Mouse (Mus musculus): ENCODE results near the gene Snx33. TPM values are rescaled to one million over a fixed set of nuclear protein-coding genes. Genes with fewer than 3 reads are reported as not detected.

The Snx33 gene
- total and polyA plus RNA-seq, 2 experiments from 2014 or later: 1.3 to 5.8 TPM

DNA sequence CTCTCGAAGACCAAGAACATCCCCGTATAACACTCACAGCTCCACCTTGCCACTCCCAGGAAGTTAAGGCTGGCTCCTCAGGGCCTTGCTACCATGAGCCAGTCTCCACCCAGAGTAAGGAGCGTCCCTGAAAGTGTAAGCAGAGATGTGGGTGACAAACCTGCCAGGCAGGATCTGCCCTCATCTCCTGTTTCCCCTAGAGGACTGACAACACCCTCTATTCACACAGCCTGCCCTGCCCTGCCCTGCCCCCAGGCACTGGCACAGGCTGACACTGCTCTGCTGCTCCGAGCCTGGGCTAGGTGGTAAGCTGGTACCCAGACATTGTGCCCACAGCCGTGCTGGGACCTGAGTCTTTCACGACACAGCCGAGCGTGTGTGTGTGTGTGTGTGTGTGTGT is 27.0 kb downstream of the Snx33 start:
- no peak for DNase-seq
- no peak overlapping the region for H3K27ac ChIP-seq (ENCODE audit: low read depth, low read length)
- WGBS: 73% methylated on average over 8 of the region's 8 CpGs

DNA sequence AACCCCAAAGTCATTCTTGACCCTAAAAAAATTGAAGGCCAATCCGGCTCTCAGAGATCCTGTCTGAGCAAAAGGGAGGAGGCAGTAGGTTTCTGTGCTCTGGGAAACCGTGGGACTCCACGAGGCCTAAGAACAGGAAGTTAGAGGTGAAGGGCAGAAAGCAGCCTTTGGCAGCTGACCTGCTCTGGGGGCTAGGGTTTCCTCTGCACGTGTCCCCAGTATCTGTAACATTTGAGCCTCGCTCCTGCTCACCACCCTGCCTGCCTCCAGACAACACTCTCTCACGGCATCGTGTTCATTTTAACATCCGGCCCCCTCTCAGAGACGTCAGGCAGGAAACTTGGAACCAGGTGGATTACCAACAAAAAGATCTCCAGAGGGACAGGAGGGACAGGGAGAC is 27.6 kb downstream of the Snx33 start:
- TF ChIP-seq CTCF (IDR thresholded peaks at IDR 0.05; ENCODE audit: low read depth): no peak
- no peak overlapping the region for H3K4me3 ChIP-seq (ENCODE audit: low read depth, low read length)
- H3K4me1 ChIP-seq (ENCODE audit: insufficient read depth): no peaks in the 10 kb centered on the region
- 62% methylated on average over 9 of the region's 9 CpGs for WGBS
- no peaks in the 10 kb centered on the region for H3K27me3 ChIP-seq (ENCODE audit: insufficient read depth, low read length)
- H3K9ac ChIP-seq: no peak overlapping the region
- no peaks in the 10 kb centered on the region for H3K9me3 ChIP-seq (ENCODE audit: low read length)
- H3K36me3 ChIP-seq (ENCODE audit: insufficient read depth): no peaks in the 10 kb centered on the region
- no peak overlapping the region for H3K27ac ChIP-seq (ENCODE audit: low read depth, low read length)
- no peak for DNase-seq
- no peak for ATAC-seq
- H3K4me2 ChIP-seq (ENCODE audit: low read depth): no peak overlapping the region

More for the DNA sequence above, 27.0 kb downstream of the Snx33 start:
- no peak for ATAC-seq
- H3K9me3 ChIP-seq (ENCODE audit: low read length): no peaks in the 10 kb centered on the region
- no peak for TF ChIP-seq CTCF (IDR thresholded peaks at IDR 0.05; ENCODE audit: low read depth)
- no peak overlapping the region for H3K9ac ChIP-seq
- H3K27me3 ChIP-seq (ENCODE audit: insufficient read depth, low read length): no peaks in the 10 kb centered on the region
- no peak overlapping the region for H3K4me2 ChIP-seq (ENCODE audit: low read depth)
- H3K4me3 ChIP-seq (ENCODE audit: low read depth, low read length): no peak overlapping the region
- H3K36me3 ChIP-seq (ENCODE audit: insufficient read depth): no peaks in the 10 kb centered on the region
- H3K4me1 ChIP-seq (ENCODE audit: insufficient read depth): no peaks in the 10 kb centered on the region

DNA sequence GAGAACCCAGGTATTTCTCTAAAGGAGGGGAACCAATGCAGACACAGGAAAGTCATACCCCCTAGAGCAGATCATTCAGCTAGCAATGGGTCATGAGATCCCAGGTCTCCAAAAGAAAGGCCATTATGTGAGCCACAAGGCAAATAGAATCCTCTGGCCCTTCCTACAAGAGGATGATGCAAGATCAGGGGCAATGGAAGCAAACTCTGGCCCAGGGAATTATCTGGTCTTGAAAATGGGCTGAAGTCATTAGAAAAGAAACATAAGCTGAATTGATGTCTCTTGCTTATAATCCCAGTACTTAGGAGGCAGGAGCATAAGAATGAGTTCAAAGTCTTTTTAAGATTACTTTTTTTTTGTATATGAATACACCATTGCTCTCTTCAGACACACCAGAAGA is 28.1 kb downstream of the Snx33 start:
- H3K4me3 ChIP-seq (ENCODE audit: low read depth, low read length): no peak overlapping the region

DNA sequence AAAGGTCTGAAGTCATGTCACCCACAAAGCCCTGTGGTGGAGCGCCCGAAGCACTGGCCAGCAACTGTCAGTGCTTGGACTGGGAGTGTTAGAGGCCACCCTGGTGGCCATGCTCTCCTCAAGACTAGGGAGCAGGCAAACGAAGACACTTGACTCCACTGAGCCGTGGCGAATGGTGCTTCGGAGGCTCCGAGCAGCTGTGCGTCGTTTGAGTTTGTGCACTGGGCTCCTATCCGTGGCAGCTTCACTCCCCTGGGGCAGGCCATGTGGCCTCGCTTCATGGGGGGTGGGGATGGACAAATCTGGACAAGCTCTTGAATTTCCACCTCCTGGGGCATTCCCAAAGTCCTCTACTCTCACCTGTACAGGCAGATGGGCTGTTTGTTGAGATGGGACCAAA is 28.8 kb downstream of the Snx33 start:
- no peaks in the 10 kb centered on the region for H3K9me3 ChIP-seq (ENCODE audit: low read length)
- H3K4me1 ChIP-seq (ENCODE audit: insufficient read depth): no peaks in the 10 kb centered on the region
- 83% methylated on average over 11 of the region's 11 CpGs for WGBS
- no peak for TF ChIP-seq CTCF (IDR thresholded peaks at IDR 0.05; ENCODE audit: low read depth)
- no peak for DNase-seq
- H3K4me3 ChIP-seq (ENCODE audit: low read depth, low read length): no peak overlapping the region
- H3K27me3 ChIP-seq (ENCODE audit: insufficient read depth, low read length): no peaks in the 10 kb centered on the region
- H3K9ac ChIP-seq: no peak overlapping the region
- H3K27ac ChIP-seq (ENCODE audit: low read depth, low read length): no peak overlapping the region
- H3K4me2 ChIP-seq (ENCODE audit: low read depth): no peak overlapping the region
- no peak for ATAC-seq
- no peaks in the 10 kb centered on the region for H3K36me3 ChIP-seq (ENCODE audit: insufficient read depth)

More for the DNA sequence above, 28.1 kb downstream of the Snx33 start:
- DNase-seq: no peak
- Histone ChIP-seq H3K27ac (ENCODE audit: low read depth, low read length) (no peak overlapping the region), H3K9ac (no peak overlapping the region), H3K9me3 (ENCODE audit: low read length) (no peaks in the 10 kb centered on the region), H3K4me2 (ENCODE audit: low read depth) (no peak overlapping the region), H3K4me1 (ENCODE audit: insufficient read depth) (no peaks in the 10 kb centered on the region), H3K36me3 (ENCODE audit: insufficient read depth) (no peaks in the 10 kb centered on the region), H3K27me3 (ENCODE audit: insufficient read depth, low read length) (no peaks in the 10 kb centered on the region)
- TF ChIP-seq CTCF (IDR thresholded peaks at IDR 0.05; ENCODE audit: low read depth): no peak
- no peak for ATAC-seq

DNA sequence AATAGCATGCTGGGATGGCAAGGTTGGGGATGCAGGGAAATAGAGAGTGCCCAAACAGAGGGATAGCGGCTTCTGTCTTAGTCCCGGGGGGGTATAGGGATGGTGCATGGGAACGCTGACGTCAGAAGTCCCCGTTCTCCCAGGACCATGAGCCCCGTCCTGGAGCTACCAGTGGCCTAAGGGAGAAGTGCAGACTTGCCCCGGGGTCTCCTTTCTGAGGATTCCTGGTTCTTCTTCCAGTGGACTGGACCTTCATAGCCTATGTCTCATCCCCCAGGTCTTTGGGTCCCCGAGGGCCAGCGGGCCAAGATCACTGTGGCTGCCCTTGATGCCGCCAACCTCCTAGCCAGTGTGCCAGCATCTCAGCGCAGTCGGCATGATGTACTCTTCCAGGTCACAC is 31.4 kb downstream of the Snx33 start:
- WGBS: 92% methylated on average over 12 of the region's 12 CpGs
- Histone ChIP-seq H3K4me1 (ENCODE audit: insufficient read depth) (no peaks in the 10 kb centered on the region), H3K36me3 (ENCODE audit: insufficient read depth) (no peaks in the 10 kb centered on the region), H3K9me3 (ENCODE audit: low read length) (no peaks in the 10 kb centered on the region), H3K4me2 (ENCODE audit: low read depth) (no peak overlapping the region), H3K9ac (no peak overlapping the region), H3K27ac (ENCODE audit: low read depth, low read length) (no peak overlapping the region), H3K27me3 (ENCODE audit: insufficient read depth, low read length) (no peaks in the 10 kb centered on the region), H3K4me3 (ENCODE audit: low read depth, low read length) (no peak overlapping the region)
- no peak for ATAC-seq
- no peak for TF ChIP-seq CTCF (IDR thresholded peaks at IDR 0.05; ENCODE audit: low read depth)
- DNase-seq: no peak

DNA sequence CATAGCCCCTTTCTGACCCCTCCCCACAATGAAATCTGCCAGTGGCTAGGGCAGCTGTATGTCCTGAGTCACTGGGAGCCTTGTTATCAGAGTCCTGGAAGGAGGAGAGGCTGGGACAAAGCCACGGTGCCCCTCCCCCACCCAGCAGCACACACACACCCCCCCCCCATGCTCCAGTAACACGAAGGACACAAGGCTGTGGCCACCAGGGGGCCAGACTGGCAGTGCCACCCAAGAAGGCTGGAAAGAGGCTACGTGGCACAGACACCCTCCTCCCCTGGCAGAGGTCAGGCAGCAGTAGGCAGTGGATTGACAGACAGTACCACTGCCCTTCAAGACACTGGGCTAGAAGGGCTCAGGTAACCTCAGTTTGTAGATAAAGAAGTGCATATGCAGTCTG is 34.2 kb downstream of the Snx33 start:
- no peak overlapping the region for H3K4me2 ChIP-seq (ENCODE audit: low read depth)
- 5% methylated on average over 3 of the region's 3 CpGs for WGBS

DNA sequence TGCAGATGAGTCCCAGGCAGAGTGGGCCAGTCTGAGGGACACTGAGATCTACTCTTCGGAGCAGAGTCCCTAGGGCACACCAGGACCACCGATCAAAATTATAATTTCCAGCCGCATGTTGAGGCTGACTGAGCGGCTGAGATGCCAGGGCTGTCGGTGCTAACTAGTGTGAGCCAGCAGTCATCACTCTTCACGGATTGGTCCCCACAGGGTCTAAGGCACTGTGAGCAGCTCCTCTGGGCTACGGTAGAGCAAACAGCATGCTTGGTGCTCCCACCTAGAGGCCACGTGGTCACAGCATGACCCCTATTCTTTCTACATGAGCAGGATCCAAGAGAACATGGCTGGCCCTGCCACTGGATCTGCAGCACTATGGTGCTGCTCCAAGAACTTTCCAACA is 34.9 kb downstream of the Snx33 start:
- ATAC-seq (no peak), DNase-seq (no peak)
- Histone ChIP-seq H3K4me1 (ENCODE audit: insufficient read depth) (no peaks in the 10 kb centered on the region), H3K4me2 (ENCODE audit: low read depth) (no peak overlapping the region), H3K27me3 (ENCODE audit: insufficient read depth, low read length) (no peaks in the 10 kb centered on the region), H3K4me3 (ENCODE audit: low read depth, low read length) (no peak overlapping the region), H3K9ac (no peak overlapping the region), H3K9me3 (ENCODE audit: low read length) (no peaks in the 10 kb centered on the region), H3K27ac (ENCODE audit: low read depth, low read length) (no peak overlapping the region), H3K36me3 (ENCODE audit: insufficient read depth) (no peaks in the 10 kb centered on the region)
- WGBS: 74% methylated on average over 8 of the region's 8 CpGs
- TF ChIP-seq CTCF (IDR thresholded peaks at IDR 0.05; ENCODE audit: low read depth): no peak

More for the DNA sequence above, 34.2 kb downstream of the Snx33 start:
- H3K27me3 ChIP-seq (ENCODE audit: insufficient read depth, low read length): no peaks in the 10 kb centered on the region
- H3K36me3 ChIP-seq (ENCODE audit: insufficient read depth): no peaks in the 10 kb centered on the region
- DNase-seq (peak; percentile 51), ATAC-seq (no peak)
- H3K27ac ChIP-seq (ENCODE audit: low read depth, low read length): no peak overlapping the region
- peak; percentile 45 for TF ChIP-seq CTCF (IDR thresholded peaks at IDR 0.05; ENCODE audit: low read depth)
- H3K4me3 ChIP-seq (ENCODE audit: low read depth, low read length): no peak overlapping the region
- no peaks in the 10 kb centered on the region for H3K4me1 ChIP-seq (ENCODE audit: insufficient read depth)
- H3K9ac ChIP-seq: no peak overlapping the region
- H3K9me3 ChIP-seq (ENCODE audit: low read length): no peaks in the 10 kb centered on the region

DNA sequence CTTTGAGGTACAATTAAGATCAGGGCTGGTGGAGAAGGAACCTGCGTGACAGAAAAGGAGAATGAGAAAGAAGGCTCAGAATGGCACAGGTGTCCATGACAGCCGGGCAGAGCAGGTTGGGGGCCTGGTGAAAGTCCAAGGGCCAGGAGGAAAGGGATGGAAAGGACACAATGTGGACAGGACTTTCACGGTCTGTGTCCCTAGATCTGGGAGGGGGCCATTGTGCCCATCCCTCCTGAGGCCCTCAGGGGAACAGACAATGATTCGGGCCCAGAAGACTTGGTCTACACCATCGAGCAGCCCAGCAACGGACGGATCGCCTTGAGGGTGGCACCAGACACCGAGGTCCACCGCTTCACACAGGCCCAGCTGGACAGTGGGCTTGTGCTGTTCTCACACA is 36.1 kb downstream of the Snx33 start:
- H3K4me1 ChIP-seq (ENCODE audit: insufficient read depth): no peaks in the 10 kb centered on the region
- no peak for ATAC-seq
- no peak for DNase-seq
- 0 out of 2 replicates have a peak overlapping the region, but pooled peaks have one; percentile 15 for H3K9ac ChIP-seq
- H3K27ac ChIP-seq (ENCODE audit: low read depth, low read length): no peak overlapping the region
- H3K9me3 ChIP-seq (ENCODE audit: low read length): no peaks in the 10 kb centered on the region
- H3K4me2 ChIP-seq (ENCODE audit: low read depth): no peak overlapping the region
- H3K27me3 ChIP-seq (ENCODE audit: insufficient read depth, low read length): no peaks in the 10 kb centered on the region
- WGBS: 85% methylated on average over 10 of the region's 10 CpGs
- no peaks in the 10 kb centered on the region for H3K36me3 ChIP-seq (ENCODE audit: insufficient read depth)
- TF ChIP-seq CTCF (IDR thresholded peaks at IDR 0.05; ENCODE audit: low read depth): no peak
- no peak overlapping the region for H3K4me3 ChIP-seq (ENCODE audit: low read depth, low read length)

Measured in forebrain, postnatal 0 days (tissue).